8 mouse cellular contexts compared by ENCODE assay signal in genomic region chr13:34650953-34651352, GRCm38 (mm10). TPM values are rescaled to one million over a fixed set of nuclear protein-coding genes. Genes with fewer than 3 reads are reported as not detected.
DNase-seq lines count a peak whose midpoint lies in the region; ATAC-seq and TF ChIP-seq lines count a peak whose summit lies in the region.

No protein-coding gene starts in this region.

- H3ac ChIP-seq in C2C12 (ENCODE audit: control insufficient read depth, insufficient read length, low read depth): peak overlapping the region; percentile 77

- H3K4me1 ChIP-seq in intestine, embryonic 15.5 days (replicated peaks): peaks cover 26% of the 10 kb centered on the region; the same call in 1 of the 2 replicates
- H3K4me1 ChIP-seq in liver, embryonic 12.5 days: peaks cover 18% of the 10 kb centered on the region
- peaks cover 40% of the 10 kb centered on the region for H3K4me1 ChIP-seq in neural tube, embryonic 13.5 days (replicated peaks)

- H3K9me3 ChIP-seq in intestine, embryonic 15.5 days: no peaks in the 10 kb centered on the region
- no peaks in the 10 kb centered on the region for H3K9me3 ChIP-seq in liver, embryonic 12.5 days (replicated peaks)
- H3K9me3 ChIP-seq in neural tube, embryonic 13.5 days: no peaks in the 10 kb centered on the region

- no peaks in the 10 kb centered on the region for H3K27me3 ChIP-seq in C2C12 (ENCODE audit: control insufficient read depth, insufficient read depth, insufficient read length)
- H3K27me3 ChIP-seq in intestine, embryonic 15.5 days (replicated peaks): no peaks in the 10 kb centered on the region
- H3K27me3 ChIP-seq in liver, embryonic 12.5 days (replicated peaks): peaks cover 76% of the 10 kb centered on the region
- peaks cover 64% of the 10 kb centered on the region for H3K27me3 ChIP-seq in neural tube, embryonic 13.5 days

- peak; percentile 57 for DNase-seq in adrenal gland, postnatal 14 days
- peak; percentile 46 to 71 for DNase-seq in gastrocnemius, postnatal 36 days
- no peak for DNase-seq in cerebellum, adult 8-10 months
- DNase-seq in retina, embryonic 14.5 days (ENCODE audit: low spot score): no peak

- intact Hi-C loops in gastrocnemius, postnatal 36 days (cut with DNase I): no loop called here

- H3K4me2 ChIP-seq in intestine, embryonic 15.5 days (replicated peaks): peak overlapping the region; percentile 95
- peak overlapping the region; percentile 66 for H3K4me2 ChIP-seq in liver, embryonic 12.5 days
- H3K4me2 ChIP-seq in neural tube, embryonic 13.5 days: peak overlapping the region; percentile 93

- peak overlapping the region; percentile 72 for H3K4me3 ChIP-seq in C2C12 (ENCODE audit: insufficient read depth, poor library complexity, severe bottlenecking)
- peak overlapping the region; percentile 66 for H3K4me3 ChIP-seq in intestine, embryonic 15.5 days (replicated peaks)
- H3K4me3 ChIP-seq in liver, embryonic 12.5 days: peak overlapping the region; percentile 59
- H3K4me3 ChIP-seq in neural tube, embryonic 13.5 days: peak overlapping the region; percentile 55

- peak overlapping the region; percentile 61 for H3K9ac ChIP-seq in intestine, embryonic 15.5 days
- H3K9ac ChIP-seq in liver, embryonic 12.5 days: peak overlapping the region; percentile 60; the same call in 1 of the 2 replicates
- H3K9ac ChIP-seq in neural tube, embryonic 13.5 days: peak overlapping the region; percentile 77

- peaks cover 65% of the 10 kb centered on the region for H3K79me2 ChIP-seq in C2C12 (ENCODE audit: control insufficient read depth, insufficient read depth)

- H3K79me3 ChIP-seq in C2C12 (ENCODE audit: low read depth): peaks cover 57% of the 10 kb centered on the region

- 0 out of 2 replicates have a peak overlapping the region, but pooled peaks have one; percentile 18 for H3K27ac ChIP-seq in intestine, embryonic 15.5 days
- H3K27ac ChIP-seq in liver, embryonic 12.5 days: no peak overlapping the region
- H3K27ac ChIP-seq in neural tube, embryonic 13.5 days (replicated peaks): no peak overlapping the region

- no peak for TF ChIP-seq CTCF in C2C12 (IDR thresholded peaks at IDR 0.05; ENCODE audit: control insufficient read depth, insufficient read depth, insufficient read length)

- WGBS in intestine, embryonic 15.5 days: 32% methylated on average over 10 of the region's 10 CpGs
- WGBS in liver, embryonic 12.5 days (ENCODE audit: insufficient replicate concordance): 28% methylated on average over 10 of the region's 10 CpGs
- WGBS in neural tube, embryonic 13.5 days: 30% methylated on average over 10 of the region's 10 CpGs

- H3K36me3 ChIP-seq in C2C12 (ENCODE audit: control insufficient read depth, insufficient read depth): peaks cover 15% of the 10 kb centered on the region
- no peaks in the 10 kb centered on the region for H3K36me3 ChIP-seq in intestine, embryonic 15.5 days
- H3K36me3 ChIP-seq in liver, embryonic 12.5 days: no peaks in the 10 kb centered on the region
- no peaks in the 10 kb centered on the region for H3K36me3 ChIP-seq in neural tube, embryonic 13.5 days

- peak; percentile 32; the same call in 1 of the 2 replicates for ATAC-seq in intestine, embryonic 15.5 days
- ATAC-seq in liver, embryonic 12.5 days: no peak
- peak; percentile 1; the same call in 1 of the 2 replicates for ATAC-seq in neural tube, embryonic 13.5 days (ENCODE audit: low read depth)

TF ChIP-seq in C2C12, 6 proteins besides CTCF, POLR2A, EP300 and RAD21:
- no peak for TF ChIP-seq FOSL1 (IDR thresholded peaks at IDR 0.05; ENCODE audit: insufficient read depth, low read length, poor library complexity, severe bottlenecking)
- no peak for TF ChIP-seq MYOG (IDR thresholded peaks at IDR 0.05; ENCODE audit: control insufficient read depth, extremely low read depth, insufficient read length)
- no peak for TF ChIP-seq CEBPB (IDR thresholded peaks at IDR 0.05; ENCODE audit: low read depth)
- TF ChIP-seq USF1 (IDR thresholded peaks at IDR 0.05; ENCODE audit: low read depth): no peak
- peak; percentile 36 for TF ChIP-seq MAX (IDR thresholded peaks at IDR 0.05)
- no peak for TF ChIP-seq MYOD1 (IDR thresholded peaks at IDR 0.05; ENCODE audit: control insufficient read depth, insufficient read length, low read depth)
TF ChIP-seq in C2C12: peak in this region for 1.

RNA-seq across cellular contexts. Expression of gene Pxdc1, which starts 2.3 kb away (rescaled TPM):
- polyA plus RNA-seq in C2C12 (2012; fragmentation: generic; extraction: Trizol): 29.7 TPM
- 8.8 and 13.1 TPM in 2 replicates for total RNA-seq in adrenal gland, postnatal 14 days (2021)
- total RNA-seq in gastrocnemius, postnatal 36 days (2021): 1 to 10 TPM; 3.9 to 5.9 TPM
- 16.5 and 18.9 TPM in 2 replicates for polyA plus RNA-seq in intestine, embryonic 15.5 days (2015; fragmentation: Nextera tagmentation; extraction: Ambion mirVana)
- polyA plus RNA-seq in liver, embryonic 12.5 days (2016; fragmentation: Nextera tagmentation; extraction: Ambion mirVana): 10.6 and 12.8 TPM in 2 replicates
- 5.5 and 7.7 TPM in 2 replicates for polyA plus RNA-seq in neural tube, embryonic 13.5 days (2015; fragmentation: Nextera tagmentation; extraction: Ambion mirVana)

Comparison
In these comparisons a context has a peak if more than half of its experiments do, and no peak if none do; other contexts are left out.
1. DNase-seq: peak in adrenal gland, postnatal 14 days (single experiment) and gastrocnemius, postnatal 36 days (2 of 2); none in cerebellum, adult 8-10 months (single experiment) and retina, embryonic 14.5 days (single experiment).
2. Peak in every context shown above with its lines, with median percentiles within 50 percentile points of each other: H3K4me3 ChIP-seq, H3K4me2 ChIP-seq and H3K9ac ChIP-seq.